Mouse (Mus musculus) layer of hippocampus, adult 9-11 months (tissue): Measurements from ENCODE around the gene Casp4.

Experiments
- DNase-seq: peaks from one replicate; pipeline ENCODE4 v3.0.0; 2022

Casp4 gene

GRCm38 (mm10) chr9:5308561-5308960, at the start of gene Casp4:
TSS of gene Casp4 (plus strand) at chr9:5308828.
- DNase-seq, result no peak

DNA sequence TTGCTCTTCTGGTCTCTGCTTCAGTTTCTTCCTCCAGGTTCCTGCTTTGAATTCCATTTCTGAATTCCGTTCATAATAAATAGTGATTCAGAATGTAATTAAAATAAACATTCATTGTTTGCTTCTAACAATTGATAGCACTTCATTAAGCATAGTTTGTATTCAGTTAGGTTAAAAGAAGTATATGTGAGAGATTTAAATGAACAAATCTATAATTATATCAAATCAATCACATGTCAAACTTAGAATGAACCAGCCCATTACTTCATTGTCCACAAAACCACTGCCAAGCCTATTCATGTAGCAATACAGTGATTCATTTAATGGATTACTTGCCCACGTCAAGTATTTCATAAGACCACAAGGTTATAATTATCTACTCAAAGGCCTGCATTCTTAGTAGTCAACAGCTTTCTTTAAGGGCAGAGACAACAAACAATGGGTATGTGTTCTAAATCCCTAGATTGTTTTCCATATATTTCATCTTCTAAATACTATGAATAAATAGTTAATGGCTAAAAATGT, 44.6 kb upstream of the Casp4 start:
- DNase-seq, result no peak

GRCm38 (mm10) chr9:5270274-5270673, 38.4 kb upstream of the Casp4 start:
- no peak for DNase-seq

DNA sequence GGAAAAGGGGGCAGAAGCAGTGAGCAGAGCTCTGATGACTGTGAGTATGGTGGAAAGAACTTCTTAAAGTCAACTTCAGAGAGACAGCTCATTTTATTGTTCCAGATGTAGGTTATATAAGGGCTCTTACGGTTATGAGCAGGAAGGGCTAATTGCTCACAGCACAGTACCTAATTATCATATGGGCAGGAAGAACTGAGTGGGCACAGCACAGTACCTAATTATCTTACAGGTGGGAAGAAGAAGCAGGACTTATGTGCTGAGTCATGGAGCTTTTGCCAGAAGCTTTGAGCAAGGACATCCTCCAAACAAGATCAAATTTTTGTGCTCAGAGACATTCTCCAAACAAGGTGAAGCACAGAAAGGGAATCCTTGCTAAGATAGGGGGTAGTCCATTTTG, 37.7 kb upstream of the Casp4 start:
- no peak for DNase-seq

GRCm38 (mm10) chr9:5271334-5271845, 37.2 kb upstream of the Casp4 start:
- DNase-seq, result no peak

- no peak for DNase-seq
Observed at GRCm38 (mm10) chr9:5286071-5286470, 22.6 kb upstream of the Casp4 start.

DNA sequence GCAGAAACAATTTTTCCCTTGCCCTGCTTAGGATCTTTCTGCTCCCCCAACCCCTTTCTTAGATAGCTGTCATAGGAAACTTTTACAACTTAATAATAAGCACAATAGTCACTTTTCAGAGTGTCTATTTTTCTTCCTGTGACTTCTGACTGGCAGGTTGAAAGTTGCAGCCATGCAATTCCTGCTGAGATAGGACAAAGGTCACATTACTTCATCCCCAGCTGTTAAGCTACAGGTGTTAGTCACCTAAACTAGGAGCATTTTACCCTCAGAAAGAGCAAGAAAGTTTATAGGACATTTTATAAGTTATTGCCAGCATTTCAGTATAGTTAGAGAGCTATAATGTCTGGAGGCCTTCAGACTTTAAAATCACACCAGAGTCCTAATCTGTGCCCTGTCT, 22.0 kb upstream of the Casp4 start:
- no peak for DNase-seq

DNA sequence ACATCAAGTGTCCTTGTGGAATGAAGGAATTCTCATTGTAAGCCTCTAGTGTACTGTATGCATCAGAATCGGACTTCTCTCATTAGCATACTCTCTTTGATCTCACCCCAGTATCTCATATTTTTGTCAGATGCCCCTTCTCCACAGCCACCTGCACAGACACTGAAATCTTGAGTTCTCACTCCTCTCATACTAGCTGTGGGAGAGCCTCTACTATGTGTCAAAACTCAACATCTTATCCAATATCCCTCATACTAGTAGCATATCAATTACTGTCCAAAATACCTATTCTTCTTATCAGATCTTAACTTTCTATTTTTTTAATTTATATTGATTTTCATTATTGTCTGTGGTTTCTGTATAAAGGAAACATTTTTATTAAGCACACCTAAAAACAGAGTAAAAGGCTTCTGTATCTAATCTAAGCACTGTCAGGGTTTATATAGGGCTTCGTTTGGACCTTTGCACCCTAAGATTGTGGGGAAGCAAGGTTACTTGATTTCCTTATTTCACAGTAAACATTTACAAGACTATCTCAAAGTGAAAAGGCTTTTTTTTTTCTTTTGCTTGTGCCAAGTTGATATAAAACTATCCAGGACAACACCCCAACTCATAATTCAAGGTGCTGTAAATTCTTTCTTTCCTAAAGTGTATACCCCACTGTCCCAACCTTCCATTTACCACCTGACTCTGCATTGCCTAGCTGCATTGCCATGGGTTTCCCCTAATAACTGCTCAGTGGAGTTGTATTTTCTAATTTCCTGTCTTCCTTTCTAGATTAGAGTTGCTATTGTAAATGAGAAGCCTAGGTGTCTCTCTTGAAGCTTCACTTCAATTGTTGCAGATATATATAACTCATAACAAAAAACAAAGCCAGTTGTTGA, 12.0 kb upstream of the Casp4 start:
- no peak for DNase-seq

- no peak for DNase-seq
Observed at GRCm38 (mm10) chr9:5298329-5299131, 10.1 kb upstream of the Casp4 start, which contains the start of gene Casp1. TSS of gene Casp1 (plus strand) at chr9:5298517.

GRCm38 (mm10) chr9:5299132-5299381, 9.6 kb upstream of the Casp4 start:
- no peak for DNase-seq

GRCm38 (mm10) chr9:5310112-5310511, 1.5 kb downstream of the Casp4 start:
- DNase-seq, result no peak

GRCm38 (mm10) chr9:5311435-5311834, 2.8 kb downstream of the Casp4 start:
- DNase-seq, result no peak

DNA sequence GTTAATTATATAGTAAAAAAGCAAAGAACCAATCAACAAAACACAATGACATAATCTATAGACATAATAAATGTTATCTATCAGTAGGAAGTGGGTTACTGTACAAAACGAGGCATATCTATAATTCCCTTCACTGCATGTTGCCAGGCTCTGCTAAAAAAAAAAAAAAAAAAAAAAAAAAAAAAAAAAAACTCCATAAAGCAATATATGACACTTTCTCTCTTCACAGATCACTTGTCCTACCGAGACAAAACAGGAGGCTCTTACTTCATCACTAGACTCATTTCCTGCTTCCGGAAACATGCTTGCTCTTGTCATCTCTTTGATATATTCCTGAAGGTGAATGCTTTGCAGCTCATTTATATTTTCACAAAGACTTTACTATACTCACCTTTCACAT, 19.6 kb downstream of the Casp4 start:
- DNase-seq, result no peak

GRCm38 (mm10) chr9:5332441-5332840, 23.8 kb downstream of the Casp4 start:
- no peak for DNase-seq

DNA sequence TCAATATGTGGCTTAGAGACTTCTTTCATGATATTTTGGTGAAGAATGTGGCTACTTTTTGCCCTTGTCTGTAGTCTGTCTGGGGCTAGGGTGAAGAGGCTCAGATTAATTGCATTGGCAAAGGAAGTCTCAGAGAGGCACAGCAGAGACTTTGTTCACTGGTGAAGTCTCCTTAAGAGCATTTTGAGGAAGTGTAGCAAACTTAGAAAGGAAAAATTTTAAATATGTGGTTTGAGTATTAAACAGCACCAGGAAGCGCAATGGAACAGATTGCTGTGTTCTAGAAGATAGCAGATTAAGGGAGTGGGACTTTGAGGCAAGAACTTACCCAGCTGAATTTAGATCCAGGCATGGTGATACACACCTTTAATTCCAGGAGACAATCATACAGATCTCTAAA, 24.8 kb downstream of the Casp4 start:
- DNase-seq, result no peak

DNA sequence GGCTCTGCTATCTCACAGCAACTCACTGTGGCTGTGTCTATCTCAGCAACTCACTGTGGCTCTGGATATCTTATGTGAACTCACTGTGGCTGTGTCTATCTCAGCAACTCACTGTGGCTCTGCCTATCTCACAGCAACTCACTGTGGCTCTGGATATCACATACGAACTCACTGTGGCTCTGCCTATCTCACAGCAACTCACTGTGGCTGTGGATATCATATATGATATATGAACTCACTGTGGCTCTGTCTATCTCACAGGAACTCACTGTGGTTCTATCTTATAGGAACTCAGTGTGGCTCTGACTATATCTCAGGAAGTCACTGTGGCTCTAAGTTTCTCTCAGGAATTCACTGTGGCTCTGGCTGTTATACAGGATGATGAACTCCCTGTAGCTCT, 34.5 kb downstream of the Casp4 start:
- no peak for DNase-seq

GRCm38 (mm10) chr9:5344090-5344489, 35.5 kb downstream of the Casp4 start:
- DNase-seq, result no peak

GRCm38 (mm10) chr9:5345291-5345898, 36.8 kb downstream of the Casp4 start, which contains the start of gene Casp12:
TSS of gene Casp12 (plus strand) at chr9:5345430.
- DNase-seq, result no peak

GRCm38 (mm10) chr9:5347381-5347780, 38.8 kb downstream of the Casp4 start:
- DNase-seq, result no peak

- DNase-seq, result no peak
Observed at GRCm38 (mm10) chr9:5353673-5354072, 45.0 kb downstream of the Casp4 start.

GRCm38 (mm10) chr9:5356801-5357200, 48.2 kb downstream of the Casp4 start:
- DNase-seq, result no peak
